Mouse (Mus musculus): ENCODE results near the gene Agpat4.

- TF ChIP-seq CTCF (IDR thresholded peaks at IDR 0.05; ENCODE audit: control insufficient read depth, insufficient read depth, insufficient read length) (no peak), MAX (IDR thresholded peaks at IDR 0.05) (no peak), CEBPB (IDR thresholded peaks at IDR 0.05; ENCODE audit: low read depth) (no peak), MYOG (IDR thresholded peaks at IDR 0.05; ENCODE audit: control insufficient read depth, extremely low read depth, insufficient read length) (no peak), USF1 (IDR thresholded peaks at IDR 0.05; ENCODE audit: low read depth) (no peak)
Observed at GRCm38 (mm10) chr17:12155236-12155635, 36.7 kb downstream of the Agpat4 start.
